Mouse (Mus musculus) cerebellum, postnatal 36 days (tissue): ENCODE measurements around the gene Srrm4.

Experiments
- DNase-seq, 2 experiments: peaks; one replicate each; pipeline ENCODE4 v3.0.0; 2021 to 2022; ENCODE audit warnings: mixed read lengths in 2 of 2

Gene Srrm4

DNA sequence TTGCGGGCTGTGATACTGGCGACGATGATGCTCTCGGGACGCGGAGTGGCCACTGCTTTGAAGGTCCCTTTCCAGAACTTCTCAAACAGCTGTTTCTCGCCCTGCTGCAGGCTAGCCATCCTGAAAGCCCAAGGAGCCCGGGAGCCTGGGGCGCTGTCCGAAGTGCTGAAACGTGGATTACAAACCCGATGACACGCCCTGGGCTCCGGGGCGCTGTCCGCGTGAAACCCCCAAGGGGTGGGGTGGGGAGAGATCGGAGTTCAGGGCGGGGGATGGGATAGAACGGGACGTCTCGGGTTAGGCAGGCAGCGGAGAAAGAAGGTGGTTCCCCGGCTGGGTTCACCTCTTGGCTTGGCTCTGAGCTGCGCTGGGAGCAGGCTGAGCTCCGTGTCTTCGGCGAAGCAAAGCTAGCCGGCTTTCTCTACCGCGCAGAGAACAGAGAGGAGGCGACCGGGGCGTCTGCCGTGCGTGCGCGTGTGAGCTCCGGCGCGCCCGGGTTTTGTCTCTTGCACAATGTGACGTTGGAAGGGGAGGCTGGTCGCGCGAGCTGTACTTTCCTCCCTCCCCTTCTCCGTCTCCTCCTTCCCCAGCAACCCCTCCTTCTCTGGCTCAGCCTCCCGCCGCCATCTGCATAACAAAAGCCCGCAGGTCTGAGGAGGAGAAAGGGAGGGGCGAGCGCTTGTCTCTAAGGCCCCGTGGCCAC lies at the start of gene Srrm4:
Gene Srrm4 (minus strand): TSS at position 472 of the 703 bp plus-strand sequence.
- peak; percentile 89 to 91 for DNase-seq

DNA sequence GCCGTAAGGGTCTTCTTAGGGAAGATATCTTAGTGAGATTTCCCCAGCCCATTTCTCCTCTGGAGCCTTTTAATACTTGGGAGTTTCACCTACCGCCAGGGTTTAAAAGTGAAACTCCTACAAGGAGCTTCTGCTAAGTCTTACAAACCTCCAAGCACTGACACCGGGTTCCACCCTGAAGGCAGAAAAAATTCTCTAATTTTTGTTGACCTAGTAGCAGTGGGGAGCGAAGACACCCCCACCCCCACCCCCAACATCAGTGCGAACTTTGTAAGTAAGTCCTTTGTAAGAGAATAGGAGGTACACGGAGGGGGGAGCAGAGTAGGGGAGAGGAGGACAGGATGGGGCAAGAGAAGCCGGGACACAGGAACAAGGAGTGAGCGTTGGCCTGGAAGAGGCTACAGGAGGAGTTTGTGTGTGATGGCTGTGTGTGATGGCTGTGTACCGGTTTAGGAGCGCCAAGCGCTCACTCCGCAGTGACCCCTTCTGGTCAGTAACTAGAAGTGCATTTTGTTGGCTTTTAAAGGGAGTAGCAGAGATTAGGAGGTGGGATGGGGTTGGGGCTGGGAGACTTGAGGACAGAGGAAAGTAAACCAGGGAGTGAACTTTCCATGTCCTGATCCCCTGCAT lies 1.3 kb upstream of the Srrm4 start:
- DNase-seq = peak; percentile 74 to 80

DNA sequence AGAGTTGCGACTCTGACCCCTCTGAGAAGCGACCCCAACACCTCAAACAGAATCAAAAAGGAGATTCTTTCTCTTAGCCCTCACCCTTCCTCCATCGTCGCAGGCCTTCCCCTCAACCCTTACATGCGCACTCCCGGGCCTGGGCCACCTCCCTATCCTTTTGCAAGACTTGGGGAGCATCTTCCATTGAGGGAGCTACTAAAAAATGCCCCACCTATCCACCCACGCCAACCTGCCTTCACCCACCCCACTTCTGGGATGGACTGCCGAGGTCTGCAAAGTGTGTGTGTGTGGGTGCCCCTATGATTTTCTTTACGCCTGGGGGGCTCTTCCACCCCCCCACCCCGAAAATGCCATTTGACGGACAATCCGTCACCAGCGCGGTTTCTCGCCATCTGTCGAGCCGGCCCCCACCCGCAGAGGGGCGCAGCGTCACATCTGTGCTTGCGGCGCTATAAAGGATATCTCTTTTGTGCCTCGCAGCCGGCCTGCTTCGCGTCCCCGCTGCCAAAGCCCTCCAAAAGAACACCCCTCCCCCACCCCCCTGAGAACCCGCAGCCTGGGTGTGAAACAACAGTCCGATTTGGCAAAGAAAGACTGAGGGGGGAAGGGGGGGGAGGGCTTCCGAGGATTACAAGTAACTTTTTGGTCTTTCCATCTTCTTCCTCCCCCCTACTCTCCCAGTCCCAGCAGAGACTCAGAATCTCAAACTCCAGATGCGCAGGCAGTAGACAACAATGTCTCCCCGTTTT lies 608 bp upstream of the Srrm4 start:
- peak; percentile 34 to 41 for DNase-seq

DNA sequence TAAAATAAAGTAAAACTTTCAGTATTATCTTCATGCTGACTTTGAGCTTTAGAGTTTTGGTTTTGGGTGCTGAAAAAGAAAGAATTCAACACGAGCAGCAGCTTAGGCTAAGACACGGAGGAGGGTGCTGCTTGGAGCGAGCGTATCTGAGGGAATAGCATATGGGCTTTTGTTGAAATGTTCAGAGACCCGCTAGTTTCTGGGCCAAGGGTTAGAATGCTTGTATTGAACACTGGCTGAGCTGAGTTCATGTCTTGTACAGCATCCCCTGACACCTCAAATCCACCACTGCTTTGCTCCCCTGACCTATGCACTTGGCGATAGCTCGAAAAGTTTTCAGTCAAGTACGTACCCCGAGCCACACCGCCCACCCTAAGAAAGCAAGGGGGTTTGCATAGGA lies 919 bp downstream of the Srrm4 start:
- peak in 1 of 2 experiments; percentile 26 for DNase-seq

DNA sequence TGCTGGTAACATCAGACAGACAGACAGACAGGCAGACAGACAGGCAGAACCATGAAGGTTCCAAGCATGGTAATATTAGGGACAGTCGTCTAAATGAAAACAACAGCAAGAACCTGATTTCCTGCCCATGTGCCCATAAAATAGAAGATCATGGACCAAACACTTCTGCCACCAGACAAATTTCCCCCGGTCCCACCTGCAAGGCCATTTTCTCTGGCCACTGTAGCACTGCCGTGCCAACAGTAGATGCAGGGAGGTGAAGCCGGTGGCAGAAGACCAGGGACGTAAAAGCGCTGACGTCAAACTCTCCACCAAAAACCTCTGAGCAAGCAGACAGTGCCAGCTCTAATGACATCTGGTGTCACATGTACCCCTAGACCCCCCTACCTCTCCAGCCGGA lies 2.0 kb downstream of the Srrm4 start:
- peak; percentile 51 to 58 for DNase-seq

DNA sequence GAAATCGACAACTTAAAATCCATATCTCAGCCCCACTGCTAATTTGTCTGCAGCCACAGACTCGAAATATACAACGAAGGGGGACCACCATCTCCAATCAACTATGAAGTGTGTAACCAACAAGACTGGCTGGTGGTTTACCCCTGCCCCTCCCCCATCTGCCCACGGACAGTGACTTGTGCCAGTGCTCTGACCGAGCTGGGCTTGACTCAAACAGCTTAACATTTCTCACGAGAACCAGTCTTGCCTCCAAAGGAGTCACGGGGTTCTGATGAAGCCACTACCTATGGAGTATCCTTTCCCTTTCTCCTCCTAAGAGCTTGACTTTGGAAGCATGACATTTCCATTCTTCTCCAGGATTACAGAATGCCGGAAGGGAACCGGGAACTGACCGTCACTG lies 2.8 kb downstream of the Srrm4 start:
- DNase-seq = peak; percentile 62 to 66

DNA sequence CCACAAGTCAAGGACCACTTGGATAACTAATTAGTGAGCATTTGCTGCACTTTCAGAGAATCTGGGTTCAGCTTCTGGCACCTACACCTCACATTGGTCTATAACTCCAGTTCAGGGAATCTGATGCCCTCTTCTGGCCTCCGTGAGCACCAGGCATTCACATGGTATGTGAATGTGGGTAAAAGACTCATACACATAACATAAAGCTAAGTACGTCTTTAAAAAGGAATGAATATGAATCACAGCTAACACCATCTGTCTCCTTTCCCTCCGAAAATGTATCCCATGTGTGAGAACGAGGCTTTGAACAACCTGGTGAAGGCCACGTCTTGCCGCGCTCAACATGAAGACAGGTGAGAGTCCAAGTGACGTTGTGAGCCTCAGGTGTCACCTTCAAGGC lies 12.1 kb downstream of the Srrm4 start:
- DNase-seq = peak in 1 of 2 experiments; percentile 16

DNA sequence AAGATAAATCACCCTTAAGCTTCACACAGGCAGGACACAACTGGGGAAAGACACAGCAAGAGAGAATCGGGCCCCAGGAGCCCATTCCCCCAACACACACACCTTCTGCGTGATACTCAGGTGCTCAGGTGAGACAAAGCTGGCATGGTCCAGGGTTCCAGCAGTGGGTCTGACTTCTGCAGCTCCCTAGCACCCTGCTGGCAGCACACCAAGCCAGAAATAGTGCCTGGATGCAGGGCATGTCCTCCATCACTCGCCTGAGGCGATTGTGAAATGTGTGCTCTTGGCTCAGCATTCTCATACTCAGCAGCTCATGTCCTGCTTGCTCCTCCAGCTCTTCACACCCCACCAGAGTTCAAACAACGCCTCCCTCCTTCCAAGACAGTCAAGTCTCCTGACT lies 14.5 kb downstream of the Srrm4 start:
- DNase-seq = peak; percentile 62 to 65

DNA sequence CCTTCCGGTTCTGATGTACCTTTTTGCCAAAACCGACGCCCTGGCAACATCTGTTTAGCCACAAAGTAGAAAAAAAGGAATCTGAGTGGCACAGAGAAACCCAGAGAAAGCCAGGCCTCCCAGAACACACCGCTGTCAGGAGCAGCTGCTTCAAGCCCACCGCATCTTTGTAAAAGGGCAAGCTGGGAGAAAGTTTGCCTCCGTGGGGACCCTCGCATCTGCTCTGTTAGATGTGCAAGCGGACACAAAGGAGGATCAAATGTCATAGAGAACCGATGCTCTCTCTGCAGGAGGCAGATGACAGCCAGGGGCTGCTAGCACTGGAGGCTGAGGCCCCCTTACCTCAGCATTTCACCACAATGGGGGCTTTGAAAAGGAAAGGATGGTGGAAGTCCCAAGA lies 18.3 kb downstream of the Srrm4 start:
- DNase-seq = no peak

DNA sequence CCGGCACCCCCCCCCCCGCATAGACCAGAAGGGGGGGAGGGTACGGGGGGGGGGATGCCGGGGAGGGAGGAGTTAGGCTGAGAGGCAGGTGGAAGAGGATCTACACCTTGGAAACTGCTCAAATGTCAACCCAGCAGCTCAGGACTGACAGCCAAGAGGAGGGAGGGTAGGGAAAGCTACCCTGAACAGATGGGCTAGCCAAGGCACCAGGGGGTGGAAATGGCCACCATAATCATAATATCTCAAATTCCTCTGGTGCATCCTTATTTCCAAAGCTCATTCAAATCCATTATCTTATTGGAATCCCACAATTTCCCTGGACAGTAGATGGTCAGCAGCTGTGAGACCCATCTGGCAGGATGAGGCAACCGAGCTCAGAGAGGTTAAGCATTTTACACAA lies 19.7 kb downstream of the Srrm4 start:
- DNase-seq = peak; percentile 68 to 71

DNA sequence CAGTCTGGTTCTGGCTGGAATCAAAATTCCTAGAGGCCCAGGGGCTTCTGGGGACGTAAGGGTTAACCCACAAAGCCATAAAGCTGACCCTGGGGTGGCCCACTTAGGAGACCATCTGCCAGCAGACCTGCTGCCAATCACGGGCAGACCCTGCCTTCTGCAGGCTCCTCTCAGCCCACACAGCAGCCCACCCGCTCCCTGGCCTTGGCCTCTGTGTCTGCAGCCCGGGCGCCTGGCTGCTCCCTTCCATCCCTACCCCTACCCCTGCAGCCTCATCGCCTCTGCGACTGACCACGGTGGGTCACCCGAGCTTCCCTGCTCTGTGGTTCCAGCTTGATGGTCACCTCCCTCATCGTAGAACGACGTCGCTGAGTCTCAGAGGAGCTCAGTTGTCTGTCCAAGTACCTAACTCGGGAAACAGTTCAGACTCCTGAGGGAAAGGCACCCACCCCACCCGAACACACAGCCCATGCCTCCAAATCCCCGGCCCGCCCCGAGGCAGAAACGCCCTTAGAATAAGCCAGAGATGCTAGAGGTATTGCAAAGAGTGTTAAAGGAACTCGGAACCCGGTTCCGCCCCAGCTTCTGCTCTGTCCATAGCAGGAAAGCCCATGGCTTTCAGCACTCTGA lies 20.3 kb downstream of the Srrm4 start:
- peak; percentile 51 to 55 for DNase-seq

DNA sequence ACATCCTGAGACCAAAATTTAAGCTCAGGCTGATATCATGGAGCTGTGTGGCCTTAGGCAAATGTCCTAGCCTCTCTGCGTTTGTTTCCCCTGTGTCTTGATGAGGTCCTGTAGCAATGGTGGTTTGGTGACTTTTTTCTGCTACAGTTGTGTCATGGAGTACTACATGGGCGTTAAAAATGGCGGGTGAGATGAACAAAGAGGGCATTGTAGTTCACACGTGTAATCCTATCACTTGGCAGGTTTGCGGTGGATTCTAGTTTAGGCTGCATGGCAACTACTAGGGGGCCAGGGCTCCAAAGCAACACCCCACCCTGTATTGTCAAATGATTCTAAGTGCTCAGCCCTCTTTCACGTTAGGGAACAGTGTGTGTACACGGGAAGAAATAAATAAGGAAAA lies 21.1 kb downstream of the Srrm4 start:
- DNase-seq = no peak

DNA sequence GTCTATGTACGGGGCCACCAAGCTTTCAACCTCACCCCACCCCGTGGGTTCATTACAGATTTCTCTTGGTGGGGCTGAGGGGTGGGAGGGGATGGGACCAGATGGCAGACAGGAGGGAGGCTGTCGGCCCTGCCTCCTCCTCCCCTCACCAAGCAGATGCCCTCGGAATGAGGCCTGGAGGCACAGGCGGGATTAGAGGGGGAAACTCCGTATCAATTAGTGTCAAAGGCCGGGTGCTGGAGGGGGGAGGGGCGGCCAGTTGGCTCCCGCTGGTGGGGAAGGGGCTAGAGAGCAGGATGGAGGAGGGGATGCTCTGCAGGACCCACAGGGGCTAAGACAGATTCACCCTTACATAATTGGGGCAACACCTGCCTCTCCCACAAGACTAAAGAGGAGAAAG lies 22.0 kb downstream of the Srrm4 start:
- DNase-seq = peak in 1 of 2 experiments; percentile 36

DNA sequence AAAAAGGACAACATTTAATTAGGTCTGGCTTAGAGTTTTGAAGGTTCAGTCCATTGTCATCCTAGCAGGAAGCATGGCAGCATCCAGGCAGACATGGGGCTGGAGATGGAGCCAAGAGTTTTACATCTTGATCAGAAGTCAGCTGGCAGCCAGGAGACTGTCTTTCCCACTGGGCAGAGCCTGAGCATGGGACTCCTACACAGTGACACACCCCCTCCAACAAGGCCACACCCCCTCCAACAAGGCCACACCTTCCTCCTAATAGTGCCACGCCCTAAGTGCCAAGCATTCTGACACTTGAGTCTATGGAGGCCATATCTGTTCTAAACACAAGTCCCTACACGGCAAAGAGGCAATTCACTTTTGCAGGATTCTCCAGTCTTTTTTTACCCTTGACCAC lies 23.6 kb downstream of the Srrm4 start:
- no peak for DNase-seq

DNA sequence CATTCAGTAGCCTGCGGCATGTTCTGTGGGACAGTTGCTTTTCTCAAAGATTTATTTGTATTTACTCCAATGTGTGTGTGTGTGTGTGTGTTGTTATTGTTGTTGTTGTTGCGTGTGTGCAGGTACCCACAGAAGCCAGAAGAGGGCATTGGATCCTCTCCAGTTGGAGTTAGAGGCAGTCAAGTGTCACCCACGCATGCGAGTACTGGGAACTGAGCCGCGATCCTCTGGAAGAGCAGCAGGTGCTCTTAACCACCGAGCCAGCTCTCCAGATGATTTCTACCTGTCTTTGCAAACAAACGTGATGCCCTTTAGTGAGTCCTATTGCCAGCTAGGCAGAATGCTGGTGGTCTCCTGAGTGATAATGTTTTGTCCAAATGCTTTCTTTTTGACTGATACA lies 24.3 kb downstream of the Srrm4 start:
- DNase-seq = no peak

DNA sequence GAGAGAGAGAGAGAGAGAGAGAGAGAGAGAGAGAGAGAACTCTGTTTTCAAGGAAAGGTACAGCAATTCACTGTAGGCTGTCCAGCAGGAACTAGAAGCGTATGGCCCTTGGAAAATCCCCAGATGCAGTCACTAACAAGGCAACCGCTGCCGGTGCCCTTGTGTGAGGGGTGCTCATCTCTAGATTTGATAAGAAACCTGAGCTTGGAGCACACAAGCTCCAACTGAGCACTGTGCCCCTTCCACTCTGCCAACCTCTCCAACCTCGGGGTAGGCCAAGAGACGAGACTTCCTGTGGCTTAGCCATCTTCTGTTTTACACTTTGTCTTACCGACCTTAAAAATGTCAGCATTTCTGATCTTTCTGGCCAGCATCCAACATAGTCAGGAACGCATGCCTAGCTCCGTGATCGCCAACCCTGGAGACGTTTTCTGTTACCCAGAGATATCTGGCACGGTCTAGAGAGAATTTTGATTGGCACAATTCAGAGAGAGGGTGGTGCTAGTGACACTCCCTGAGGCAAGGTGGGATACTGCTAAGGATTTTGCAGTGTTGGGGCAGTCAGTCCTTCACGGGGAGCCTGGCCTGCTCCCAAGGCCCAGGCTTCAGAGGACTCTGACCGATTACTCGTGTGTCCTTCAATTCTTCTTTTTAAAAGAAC lies 25.1 kb downstream of the Srrm4 start:
- peak in 1 of 2 experiments; percentile 41 for DNase-seq

DNA sequence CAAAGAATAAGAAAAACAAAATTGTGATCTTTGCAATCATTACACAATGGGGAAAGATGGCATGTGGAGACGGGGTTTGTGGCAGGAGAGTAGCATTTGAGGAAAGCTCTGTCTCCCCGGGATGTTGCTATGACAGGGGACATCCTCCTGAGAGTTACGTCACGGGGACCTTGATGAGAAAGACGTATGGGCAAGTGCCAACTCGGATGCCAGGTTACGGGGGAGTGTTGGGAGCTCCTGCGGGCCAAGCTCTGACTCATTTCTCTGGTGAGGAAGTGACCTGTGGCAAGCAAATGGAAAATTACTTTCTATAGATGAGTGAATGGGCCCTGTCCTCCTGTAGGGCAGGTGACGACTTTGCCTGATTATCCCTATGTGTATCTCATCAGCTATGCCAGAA lies 26.0 kb downstream of the Srrm4 start:
- peak; percentile 81 to 85 for DNase-seq

DNA sequence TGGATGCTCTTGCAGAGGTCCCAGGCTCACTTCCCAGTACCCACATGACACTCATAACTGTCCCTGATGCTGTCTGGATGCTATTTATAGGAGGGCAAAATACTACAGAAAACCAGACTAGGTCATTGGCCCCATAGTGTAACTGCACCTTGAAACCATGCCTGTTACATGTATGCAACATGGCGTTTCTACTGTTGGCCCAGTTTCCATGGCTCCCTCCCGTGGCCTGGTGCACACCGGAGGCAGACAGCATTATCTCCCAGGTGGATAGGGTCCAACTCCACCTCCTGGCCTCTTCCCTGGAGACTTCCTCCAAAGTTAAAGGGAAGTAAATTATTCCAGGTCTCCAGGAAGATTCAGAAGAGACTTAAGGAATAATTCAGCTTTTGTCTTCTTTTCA lies 27.2 kb downstream of the Srrm4 start:
- DNase-seq = peak; percentile 33 to 50

DNA sequence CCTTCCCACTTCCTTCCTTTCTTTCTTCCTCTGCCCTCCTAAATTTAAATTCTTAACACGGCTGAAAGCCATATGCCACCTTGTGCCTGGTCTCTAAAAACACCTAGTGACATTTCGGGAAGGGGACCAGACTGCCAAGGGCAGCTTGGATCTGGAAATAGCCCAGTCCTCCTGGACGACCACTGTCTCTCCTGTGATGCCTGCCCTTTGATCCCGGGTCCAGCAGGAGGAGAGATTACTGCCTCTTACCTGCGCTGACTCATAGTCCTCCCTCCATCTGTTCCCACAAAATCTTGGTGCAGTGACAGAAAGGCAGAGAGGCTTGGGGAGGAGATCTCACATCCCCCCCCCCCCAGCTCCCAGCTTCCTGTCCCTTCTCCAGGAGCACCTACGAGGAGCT lies 27.9 kb downstream of the Srrm4 start:
- DNase-seq = peak; percentile 77 to 80

DNA sequence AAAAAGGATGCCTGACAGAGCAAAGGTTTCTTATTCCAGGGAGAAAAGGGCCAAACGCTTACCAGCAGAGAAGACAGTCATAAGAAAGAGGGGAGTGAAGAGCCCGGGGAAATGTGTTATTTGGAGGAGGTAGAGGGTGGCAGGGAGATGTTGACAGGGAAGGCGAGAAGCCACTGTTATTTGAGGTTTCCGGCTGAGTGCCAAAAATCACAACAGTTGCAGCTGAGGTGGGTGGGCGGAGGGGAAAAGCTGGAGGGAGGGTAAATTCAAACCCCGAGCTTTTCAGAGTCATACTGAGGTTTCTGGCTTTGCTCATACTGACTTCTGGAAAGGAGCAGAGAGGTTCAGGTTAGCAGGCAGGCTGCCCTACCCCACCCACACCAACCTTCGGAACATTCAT lies 32.5 kb downstream of the Srrm4 start:
- DNase-seq = no peak

DNA sequence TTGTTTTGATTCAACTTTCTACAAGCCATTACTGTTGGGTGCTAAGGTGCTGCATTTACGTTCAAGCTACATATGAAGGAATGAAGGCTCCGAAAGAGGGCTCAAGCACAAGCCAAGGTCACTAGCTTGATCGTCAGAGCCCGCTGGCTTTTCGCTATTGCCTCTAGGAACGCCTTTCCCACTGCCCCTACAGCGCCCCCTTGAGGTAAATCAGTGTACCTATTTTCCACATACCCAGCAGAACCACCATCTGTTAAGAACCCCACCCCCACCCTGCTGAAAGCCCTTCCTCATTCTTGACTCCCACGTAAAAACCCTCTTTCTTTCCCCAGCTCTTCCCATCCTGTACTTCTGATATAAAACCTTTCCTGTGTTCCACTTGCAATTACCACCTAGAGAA lies 35.0 kb downstream of the Srrm4 start:
- DNase-seq = no peak

DNA sequence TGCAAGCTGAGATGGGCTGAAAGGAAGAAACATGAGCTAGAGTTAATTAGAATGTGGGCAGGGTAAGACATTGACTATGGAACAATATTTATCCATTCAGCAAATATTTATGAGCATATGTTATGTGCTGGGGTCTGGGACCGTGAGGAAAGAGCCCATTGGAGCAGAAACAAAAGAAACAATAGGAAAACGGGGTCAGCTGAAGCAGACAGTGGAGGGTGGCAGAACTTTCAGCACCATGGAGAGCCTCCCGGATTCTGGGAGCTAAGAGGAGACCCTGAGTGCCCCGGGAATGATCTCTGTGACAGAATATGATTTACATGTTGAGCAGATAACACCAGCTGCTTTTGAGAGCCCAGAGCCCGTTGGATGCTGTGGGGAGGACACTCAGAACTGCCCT lies 37.7 kb downstream of the Srrm4 start:
- no peak for DNase-seq

DNA sequence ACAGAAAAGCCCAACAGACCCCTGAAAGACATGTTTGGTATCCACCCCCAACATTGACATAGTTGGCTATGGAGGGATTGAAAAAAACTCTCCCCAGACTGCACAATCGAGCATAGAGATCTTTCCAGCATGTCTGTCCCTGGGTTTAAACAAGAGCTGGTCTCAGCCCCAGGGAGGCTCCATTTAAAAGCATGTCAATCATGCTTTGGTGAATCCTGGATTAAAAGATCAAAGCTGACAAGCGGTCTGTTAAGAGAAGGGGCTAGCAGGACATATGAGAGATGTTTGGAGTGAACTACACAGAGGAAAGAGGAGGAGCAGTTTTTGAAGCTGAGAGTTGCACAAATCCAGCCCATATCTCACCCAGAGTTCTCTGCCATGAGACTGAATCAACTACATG lies 38.5 kb downstream of the Srrm4 start:
- DNase-seq = no peak
